In genomic region chr10:99615371-99615770, GRCm38 (mm10) we compare ENCODE assay signal across 13 mouse cellular contexts.
DNase-seq lines count a peak whose midpoint lies in the region; ATAC-seq and TF ChIP-seq lines count a peak whose summit lies in the region.
"Had no signal": no experiment of that assay in that cellular context is flagged by ENCODE, and none has a peak within 500 bp of the region (broad histone marks: within the 10 kb centered on the region; RNA-seq: fewer than 3 reads in every experiment).

No protein-coding gene starts in this region.

- H3K4me1 ChIP-seq in forebrain, embryonic 10.5 days = no peaks in the 10 kb centered on the region
- no peaks in the 10 kb centered on the region for H3K4me1 ChIP-seq in forebrain, embryonic 11.5 days (replicated peaks; ENCODE audit: control insufficient read depth, insufficient read depth, low read length)
- no peaks in the 10 kb centered on the region for H3K4me1 ChIP-seq in intestine, embryonic 15.5 days (replicated peaks)
- no peaks in the 10 kb centered on the region for H3K4me1 ChIP-seq in intestine, postnatal 0 days (replicated peaks; ENCODE audit: control insufficient read depth, insufficient read depth, low read length)
- no peaks in the 10 kb centered on the region; the same call in 1 of the 2 replicates for H3K4me1 ChIP-seq in embryonic facial prominence, embryonic 10.5 days
- H3K4me1 ChIP-seq: embryonic facial prominence, embryonic 12.5 days; embryonic facial prominence, embryonic 15.5 days; hindbrain, embryonic 12.5 days; hindbrain, embryonic 15.5 days had no signal

- WGBS in forebrain, embryonic 10.5 days = 89% methylated on average over 8 of the region's 8 CpGs
- 87% methylated on average over 8 of the region's 8 CpGs for WGBS in forebrain, embryonic 11.5 days
- 67% methylated on average over 8 of the region's 8 CpGs for WGBS in intestine, embryonic 15.5 days
- WGBS in intestine, postnatal 0 days = 45% methylated on average over 8 of the region's 8 CpGs
- WGBS in embryonic facial prominence, embryonic 10.5 days = 87% methylated on average over 8 of the region's 8 CpGs

- no peak for ATAC-seq in forebrain, embryonic 11.5 days (replicated peaks; ENCODE audit: low FRiP score)
- peak; percentile 52; the same call in 1 of the 2 replicates for ATAC-seq in intestine, embryonic 15.5 days
- no peak for ATAC-seq in intestine, postnatal 0 days

- no peak for DNase-seq in forebrain, embryonic 10.5 days (ENCODE audit: extremely low spot score, low spot score)
- DNase-seq in forebrain, embryonic 11.5 days (ENCODE audit: low spot score) = no peak
- DNase-seq in embryonic facial prominence, embryonic 10.5 days (ENCODE audit: low spot score) = no peak
- no peak for DNase-seq in cerebellum, adult 9-10 months

- H3K36me3 ChIP-seq in forebrain, embryonic 10.5 days (replicated peaks) = no peaks in the 10 kb centered on the region
- H3K36me3 ChIP-seq in forebrain, embryonic 11.5 days (ENCODE audit: control insufficient read depth, insufficient read depth, low read length) = no peaks in the 10 kb centered on the region
- no peaks in the 10 kb centered on the region for H3K36me3 ChIP-seq in intestine, embryonic 15.5 days
- H3K36me3 ChIP-seq in intestine, postnatal 0 days (ENCODE audit: control insufficient read depth, insufficient read depth) = no peaks in the 10 kb centered on the region
- H3K36me3 ChIP-seq in embryonic facial prominence, embryonic 10.5 days (replicated peaks) = no peaks in the 10 kb centered on the region
- H3K36me3 ChIP-seq: embryonic facial prominence, embryonic 12.5 days; embryonic facial prominence, embryonic 15.5 days; hindbrain, embryonic 12.5 days; hindbrain, embryonic 15.5 days had no signal

- H3K27me3 ChIP-seq in forebrain, embryonic 10.5 days (ENCODE audit: poor library complexity, severe bottlenecking) = no peaks in the 10 kb centered on the region
- no peaks in the 10 kb centered on the region for H3K27me3 ChIP-seq in forebrain, embryonic 11.5 days (ENCODE audit: control insufficient read depth, insufficient read depth, low read length)
- no peaks in the 10 kb centered on the region for H3K27me3 ChIP-seq in intestine, embryonic 15.5 days (replicated peaks)
- H3K27me3 ChIP-seq in intestine, postnatal 0 days (replicated peaks; ENCODE audit: control insufficient read depth, insufficient read depth, low read length) = no peaks in the 10 kb centered on the region
- no peaks in the 10 kb centered on the region for H3K27me3 ChIP-seq in embryonic facial prominence, embryonic 10.5 days (replicated peaks; ENCODE audit: low read depth, poor library complexity, severe bottlenecking)
- H3K27me3 ChIP-seq: embryonic facial prominence, embryonic 12.5 days; embryonic facial prominence, embryonic 15.5 days; hindbrain, embryonic 12.5 days; hindbrain, embryonic 15.5 days had no signal

- H3K4me2 ChIP-seq in forebrain, embryonic 11.5 days (ENCODE audit: low read depth, low read length, severe bottlenecking) = no peak overlapping the region
- H3K4me2 ChIP-seq in intestine, embryonic 15.5 days (replicated peaks) = peak overlapping the region; percentile 34; the same call in 1 of the 2 replicates
- H3K4me2 ChIP-seq in intestine, postnatal 0 days (replicated peaks; ENCODE audit: low read depth) = no peak overlapping the region
- H3K4me2 ChIP-seq: embryonic facial prominence, embryonic 12.5 days; embryonic facial prominence, embryonic 15.5 days; heart, embryonic 11.5 days; hindbrain, embryonic 12.5 days; hindbrain, embryonic 15.5 days had no signal

- H3K9ac ChIP-seq in forebrain, embryonic 11.5 days (ENCODE audit: low read length) = no peak overlapping the region
- no peak overlapping the region for H3K9ac ChIP-seq in intestine, embryonic 15.5 days
- no peak overlapping the region for H3K9ac ChIP-seq in intestine, postnatal 0 days (ENCODE audit: low read depth, low read length)
- H3K9ac ChIP-seq: embryonic facial prominence, embryonic 12.5 days; embryonic facial prominence, embryonic 15.5 days; forebrain, postnatal 0 days; hindbrain, embryonic 12.5 days; hindbrain, embryonic 15.5 days had no signal

- H3K27ac ChIP-seq in forebrain, embryonic 10.5 days = 0 out of 2 replicates have a peak overlapping the region, but pooled peaks have one; percentile 35
- no peak overlapping the region for H3K27ac ChIP-seq in forebrain, embryonic 11.5 days (ENCODE audit: low read depth, low read length)
- peak overlapping the region; percentile 45 for H3K27ac ChIP-seq in intestine, embryonic 15.5 days
- H3K27ac ChIP-seq in intestine, postnatal 0 days (ENCODE audit: low read depth, low read length) = no peak overlapping the region
- H3K27ac ChIP-seq in embryonic facial prominence, embryonic 10.5 days (replicated peaks) = peak overlapping the region; percentile 25; the same call in 1 of the 2 replicates
- H3K27ac ChIP-seq: embryonic facial prominence, embryonic 12.5 days; embryonic facial prominence, embryonic 15.5 days; gastrocnemius, adult 2 months; hindbrain, embryonic 12.5 days; hindbrain, embryonic 15.5 days had no signal

- H3K4me3 ChIP-seq in forebrain, embryonic 10.5 days = no peak overlapping the region
- H3K4me3 ChIP-seq in forebrain, embryonic 11.5 days (ENCODE audit: low read depth, low read length) = no peak overlapping the region
- H3K4me3 ChIP-seq in intestine, embryonic 15.5 days (replicated peaks) = no peak overlapping the region
- H3K4me3 ChIP-seq in intestine, postnatal 0 days (ENCODE audit: low read depth, low read length) = no peak overlapping the region
- no peak overlapping the region for H3K4me3 ChIP-seq in embryonic facial prominence, embryonic 10.5 days
- H3K4me3 ChIP-seq: embryonic facial prominence, embryonic 12.5 days; embryonic facial prominence, embryonic 15.5 days; gastrocnemius, adult 2 months; hindbrain, embryonic 12.5 days; hindbrain, embryonic 15.5 days had no signal

- no peaks in the 10 kb centered on the region; the same call in 1 of the 2 replicates for H3K9me3 ChIP-seq in forebrain, embryonic 10.5 days
- H3K9me3 ChIP-seq in forebrain, embryonic 11.5 days (ENCODE audit: control insufficient read depth, low read length) = no peaks in the 10 kb centered on the region
- no peaks in the 10 kb centered on the region for H3K9me3 ChIP-seq in intestine, embryonic 15.5 days
- no peaks in the 10 kb centered on the region for H3K9me3 ChIP-seq in intestine, postnatal 0 days (ENCODE audit: control insufficient read depth)
- H3K9me3 ChIP-seq in embryonic facial prominence, embryonic 10.5 days = peaks cover 3% of the 10 kb centered on the region; the same call in 1 of the 2 replicates
- H3K9me3 ChIP-seq: hindbrain, embryonic 12.5 days; hindbrain, embryonic 15.5 days had no signal

- no peak for TF ChIP-seq CTCF in intestine, postnatal 0 days (IDR thresholded peaks at IDR 0.05; ENCODE audit: low read depth)

Comparison
In these comparisons a context has a peak if more than half of its experiments do, and no peak if none do; other contexts are left out.
1. H3K27ac ChIP-seq: peak in forebrain, embryonic 10.5 days (single experiment), intestine, embryonic 15.5 days (single experiment) and embryonic facial prominence, embryonic 10.5 days (single experiment); none in forebrain, embryonic 11.5 days (single experiment) and intestine, postnatal 0 days (single experiment).